Mouse (Mus musculus) MEL (cell line): ENCODE measurements around the gene Slc44a5. TPM values are rescaled to one million over a fixed set of nuclear protein-coding genes. Genes with fewer than 3 reads are reported as not detected.

Experiments used
- DNase-seq: peaks from one replicate; pipeline ENCODE4 v3.0.0; 2011; ENCODE audit warnings: low read depth, low spot score
- H3K27ac ChIP-seq: 2 replicates; pipeline ENCODE4 v1.5.1; 2012; ENCODE audit warnings: low read depth, mild to moderate bottlenecking, control low read depth, low read length, moderate library complexity; ENCODE audit not compliant: control insufficient read depth
- H3K27me3 ChIP-seq, 2 experiments: fragments of 150-350 bp in 1 of 2; sonication (generic) in 1 of 2; 2 replicates each; pipeline ENCODE4 v1.6.1; 2012; ENCODE audit warnings: low read length in 2 of 2, mild to moderate bottlenecking in 2 of 2, improper control_type of control experiment in 1 of 2, moderate library complexity in 1 of 2; ENCODE audit not compliant: insufficient read depth in 2 of 2, control insufficient read depth in 1 of 2
- H3K36me3 ChIP-seq, 2 experiments: 2 replicates each; pipeline ENCODE4 v1.6.1; 2012 to 2014; ENCODE audit warnings: low read length in 2 of 2, improper control_type of control experiment in 1 of 2, inconsistent platforms in 1 of 2, mild to moderate bottlenecking in 1 of 2; ENCODE audit not compliant: insufficient read depth in 2 of 2, control insufficient read depth in 1 of 2
- H3K4me1 ChIP-seq, 2 experiments: fragments of 150-350 bp in 1 of 2; sonication (generic) in 1 of 2; 2 replicates each; pipeline ENCODE4 v1.6.1; 2012; ENCODE audit warnings: low read length in 2 of 2, improper control_type of control experiment in 1 of 2, mild to moderate bottlenecking in 1 of 2; ENCODE audit not compliant: insufficient read depth in 2 of 2, control insufficient read depth in 1 of 2
- H3K4me3 ChIP-seq, 2 experiments: fragments of 150-350 bp in 1 of 2; sonication (generic) in 1 of 2; 2 replicates each; pipeline ENCODE4 v1.5.1; 2012; ENCODE audit warnings: low read depth in 2 of 2, low read length in 2 of 2, mild to moderate bottlenecking in 2 of 2, moderate library complexity in 2 of 2, control low read depth in 1 of 2, improper control_type of control experiment in 1 of 2; ENCODE audit not compliant: control insufficient read depth in 1 of 2, insufficient read depth in 1 of 2
- H3K79me2 ChIP-seq: 2 replicates; pipeline ENCODE4 v1.6.1; 2012; ENCODE audit warnings: mild to moderate bottlenecking, low read length, moderate library complexity; ENCODE audit not compliant: control insufficient read depth, poor library complexity, insufficient read depth
- H3K9ac ChIP-seq: 2 replicates; pipeline ENCODE4 v1.6.1; 2012; ENCODE audit warnings: low read depth, mild to moderate bottlenecking, control low read depth, low read length, moderate library complexity; ENCODE audit not compliant: control insufficient read depth, poor library complexity, severe bottlenecking
- H3K9me3 ChIP-seq: fragments of 150-350 bp; sonication (generic); replicated peaks from 2 replicates; pipeline ENCODE4 v1.6.1; 2012; ENCODE audit warnings: mild to moderate bottlenecking, low read length, improper control_type of control experiment, moderate library complexity; ENCODE audit not compliant: insufficient read depth
- BHLHE40 ChIP-seq: IDR thresholded peaks from 2 replicates; pipeline ENCODE4 v1.6.1; 2012; ENCODE audit warnings: low read depth, mild to moderate bottlenecking, inconsistent platforms, low read length, improper control_type of control experiment, borderline replicate concordance
- CHD1 ChIP-seq: IDR thresholded peaks from 2 replicates; pipeline ENCODE4 v1.6.1; 2012; ENCODE audit warnings: low read depth, mild to moderate bottlenecking, inconsistent platforms, low read length, improper control_type of control experiment
- CTCF ChIP-seq, 3 experiments: IDR thresholded peaks in 2 of 3; conservative IDR thresholded peaks in 1 of 3; 2 replicates each; pipeline ENCODE4 v1.5.1; 2011 to 2012; ENCODE audit warnings: low read length in 3 of 3, low read depth in 2 of 3, mild to moderate bottlenecking in 2 of 3, improper control_type of control experiment in 1 of 3, inconsistent platforms in 1 of 3, mixed read lengths in 1 of 3, moderate library complexity in 1 of 3; ENCODE audit not compliant: control insufficient read depth in 1 of 3, insufficient read depth in 1 of 3, poor library complexity in 1 of 3, severe bottlenecking in 1 of 3
- ELF1 ChIP-seq: IDR thresholded peaks from 2 replicates; pipeline ENCODE4 v1.6.1; 2014; ENCODE audit warnings: low read depth, mild to moderate bottlenecking, inconsistent platforms, low read length, improper control_type of control experiment, moderate library complexity
- EP300 ChIP-seq, 2 experiments: IDR thresholded peaks; 2 replicates each; pipeline ENCODE4 v1.6.1; 2011; ENCODE audit warnings: improper control_type of control experiment in 2 of 2, low read length in 2 of 2, low read depth in 1 of 2, mild to moderate bottlenecking in 1 of 2
- ETS1 ChIP-seq: IDR thresholded peaks from 2 replicates; pipeline ENCODE4 v1.6.1; 2012; ENCODE audit warnings: low read depth, mild to moderate bottlenecking, inconsistent platforms, low read length, improper control_type of control experiment, moderate library complexity
- GABPA ChIP-seq: IDR thresholded peaks from 2 replicates; pipeline ENCODE4 v1.6.1; 2012; ENCODE audit warnings: low read depth, mild to moderate bottlenecking, inconsistent platforms, low read length, improper control_type of control experiment, moderate library complexity
- HCFC1 ChIP-seq: IDR thresholded peaks from 2 replicates; pipeline ENCODE4 v1.6.1; 2012; ENCODE audit warnings: low read depth, mild to moderate bottlenecking, inconsistent platforms, low read length, improper control_type of control experiment, moderate library complexity
- JUND ChIP-seq: IDR thresholded peaks from 2 replicates; pipeline ENCODE4 v1.6.1; 2011; ENCODE audit warnings: low read depth, mild to moderate bottlenecking, improper control_type of control experiment, low read length
- MAFK ChIP-seq: IDR thresholded peaks from 2 replicates; pipeline ENCODE4 v1.6.1; 2011; ENCODE audit warnings: low read depth, mild to moderate bottlenecking, low read length, improper control_type of control experiment, borderline replicate concordance
- MAX ChIP-seq: IDR thresholded peaks from 2 replicates; pipeline ENCODE4 v1.6.1; 2011; ENCODE audit warnings: low read length, improper control_type of control experiment
- MAZ ChIP-seq: IDR thresholded peaks from 2 replicates; pipeline ENCODE4 v1.6.1; 2012; ENCODE audit warnings: low read depth, mild to moderate bottlenecking, inconsistent platforms, low read length, improper control_type of control experiment
- MEF2A ChIP-seq: IDR thresholded peaks from 2 replicates; pipeline ENCODE4 v1.6.1; 2014; ENCODE audit warnings: low read depth, mild to moderate bottlenecking, inconsistent platforms, low read length, improper control_type of control experiment; ENCODE audit not compliant: poor library complexity, insufficient replicate concordance, severe bottlenecking; ENCODE audit errors: extremely low read depth
- MXI1 ChIP-seq: IDR thresholded peaks from 2 replicates; pipeline ENCODE4 v1.6.1; 2011; ENCODE audit warnings: mild to moderate bottlenecking, low read depth, low read length, improper control_type of control experiment
- MYB ChIP-seq: IDR thresholded peaks from 2 replicates; pipeline ENCODE4 v1.6.1; 2011; ENCODE audit warnings: mild to moderate bottlenecking, low read depth, low read length, improper control_type of control experiment
- MYC ChIP-seq: IDR thresholded peaks from 2 replicates; pipeline ENCODE4 v1.6.1; 2011; ENCODE audit warnings: low read depth, mild to moderate bottlenecking, low read length, improper control_type of control experiment, moderate library complexity
- NELFE ChIP-seq: IDR thresholded peaks from 2 replicates; pipeline ENCODE4 v1.6.1; 2011; ENCODE audit warnings: low read depth, low read length, improper control_type of control experiment
- NRF1 ChIP-seq: IDR thresholded peaks from 2 replicates; pipeline ENCODE4 v1.6.1; 2014; ENCODE audit warnings: low read depth, mild to moderate bottlenecking, inconsistent platforms, low read length, improper control_type of control experiment, moderate library complexity; ENCODE audit not compliant: poor library complexity, insufficient read depth, severe bottlenecking
- POLR2A ChIP-seq, 2 experiments: IDR thresholded peaks; 2 replicates each; pipeline ENCODE4 v1.6.1; 2011 to 2012; ENCODE audit warnings: low read length in 2 of 2, mild to moderate bottlenecking in 2 of 2, control low read depth in 1 of 2, improper control_type of control experiment in 1 of 2, low read depth in 1 of 2, moderate library complexity in 1 of 2; ENCODE audit not compliant: control insufficient read depth in 1 of 2, insufficient read depth in 1 of 2, poor library complexity in 1 of 2
- POLR2AphosphoS2 ChIP-seq: IDR thresholded peaks from 2 replicates; pipeline ENCODE4 v1.6.1; 2011; ENCODE audit warnings: low read length, improper control_type of control experiment
- SIN3A ChIP-seq: IDR thresholded peaks from 2 replicates; pipeline ENCODE4 v1.6.1; 2012; ENCODE audit warnings: low read length, improper control_type of control experiment, inconsistent platforms
- TAL1 ChIP-seq: IDR thresholded peaks from 2 replicates; pipeline ENCODE4 v1.6.1; 2012; ENCODE audit warnings: mild to moderate bottlenecking, inconsistent platforms, low read length, moderate library complexity, mixed read lengths
- TCF12 ChIP-seq: IDR thresholded peaks from 2 replicates; pipeline ENCODE4 v1.6.1; 2014; ENCODE audit warnings: low read depth, mild to moderate bottlenecking, inconsistent platforms, low read length, improper control_type of control experiment, moderate library complexity
- USF1 ChIP-seq: IDR thresholded peaks from 2 replicates; pipeline ENCODE4 v1.6.1; 2014; ENCODE audit warnings: low read depth, mild to moderate bottlenecking, inconsistent platforms, low read length, improper control_type of control experiment, moderate library complexity
- USF2 ChIP-seq, 2 experiments: IDR thresholded peaks; 2 replicates each; pipeline ENCODE4 v1.6.1; 2011 to 2012; ENCODE audit warnings: improper control_type of control experiment in 2 of 2, low read length in 2 of 2, borderline replicate concordance in 1 of 2, inconsistent platforms in 1 of 2, low read depth in 1 of 2, mild to moderate bottlenecking in 1 of 2; ENCODE audit not compliant: insufficient read depth in 1 of 2
- ZC3H11A ChIP-seq: IDR thresholded peaks from 2 replicates; pipeline ENCODE4 v1.6.1; 2012; ENCODE audit warnings: low read depth, mild to moderate bottlenecking, inconsistent platforms, low read length, improper control_type of control experiment
- ZKSCAN1 ChIP-seq: IDR thresholded peaks from 2 replicates; pipeline ENCODE4 v1.6.1; 2012; ENCODE audit warnings: low read depth, mild to moderate bottlenecking, inconsistent platforms, low read length, improper control_type of control experiment, moderate library complexity
- ZNF384 ChIP-seq: IDR thresholded peaks from 2 replicates; pipeline ENCODE4 v1.6.1; 2012; ENCODE audit warnings: low read depth, mild to moderate bottlenecking, inconsistent platforms, low read length, improper control_type of control experiment
- polyA plus RNA-seq, 2 experiments: library from polyadenylated mRNA; stranded (reverse) in 1 of 2; unstranded in 1 of 2; fragments of >175 nt in 1 of 2; fragments of >200 nt in 1 of 2; gene quantifications; 2 replicates each; pipeline versions ENCODE4 v1.2.1 to v1.2.4; 2012; ENCODE audit warnings: low replicate concordance in 2 of 2, low read depth in 1 of 2; ENCODE audit not compliant: insufficient read length in 2 of 2, insufficient read depth in 1 of 2, missing spikeins in 1 of 2
- total RNA-seq: library from RNA; depleted of rRNA; stranded (reverse); fragments of 300-350 nt; gene quantifications from 2 replicates; pipeline ENCODE4 v1.2.3, GENCODE M21; 2012

The Slc44a5 gene
- total and polyA plus RNA-seq, 3 experiments, result not detected

DNA sequence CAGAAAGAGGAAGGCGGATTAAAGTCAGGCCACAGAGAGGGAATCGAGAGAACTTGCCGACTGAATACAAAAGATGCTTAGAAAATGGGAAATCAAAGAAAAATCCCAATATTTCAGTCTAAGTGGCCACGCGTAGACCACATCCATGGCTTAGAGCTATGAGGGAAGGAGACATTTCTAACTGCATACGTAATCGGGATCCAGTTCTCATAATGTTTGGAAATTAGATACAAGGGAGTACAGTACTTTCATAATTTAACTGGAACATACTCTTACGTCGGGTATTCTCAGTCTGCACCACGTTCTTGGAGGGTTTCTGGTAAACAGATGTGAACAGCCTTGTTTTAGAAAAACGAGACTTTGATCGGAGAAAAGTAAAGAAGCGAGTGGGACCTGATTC is 229.1 kb downstream of the Slc44a5 start:
- TF ChIP-seq GABPA, result no peak
- TF ChIP-seq MAZ, result no peak
- TF ChIP-seq MYB, result no peak
- no peak for TF ChIP-seq TAL1
- TF ChIP-seq USF2 (IDR thresholded peaks at IDR 0.05; ENCODE audit: borderline replicate concordance in 1 of 2, insufficient read depth in 1 of 2, low read depth in 1 of 2, low read length in 2 of 2), result no peak
- TF ChIP-seq TCF12, result no peak
- TF ChIP-seq MYC, result no peak
- no peak for TF ChIP-seq ETS1
- no peak for TF ChIP-seq MAX
- TF ChIP-seq SIN3A, result no peak
- TF ChIP-seq EP300 (IDR thresholded peaks at IDR 0.05; ENCODE audit: low read depth in 1 of 2, low read length in 2 of 2), result no peak
- no peak for TF ChIP-seq MAFK
- TF ChIP-seq ZKSCAN1, result no peak
- no peak for TF ChIP-seq HCFC1
- TF ChIP-seq ZNF384, result no peak
- no peak for TF ChIP-seq ELF1
- TF ChIP-seq POLR2AphosphoS2, result no peak
- no peaks in the 10 kb centered on the region for H3K9me3 ChIP-seq
- no peak overlapping the region for H3K4me3 ChIP-seq
- H3K79me2 ChIP-seq, result no peaks in the 10 kb centered on the region
- no peaks in the 10 kb centered on the region for H3K4me1 ChIP-seq
- H3K36me3 ChIP-seq, result no peaks in the 10 kb centered on the region
- H3K9ac ChIP-seq, result no peak overlapping the region
- no peak for DNase-seq
- H3K27ac ChIP-seq, result no peak overlapping the region
- no peaks in the 10 kb centered on the region for H3K27me3 ChIP-seq

DNA sequence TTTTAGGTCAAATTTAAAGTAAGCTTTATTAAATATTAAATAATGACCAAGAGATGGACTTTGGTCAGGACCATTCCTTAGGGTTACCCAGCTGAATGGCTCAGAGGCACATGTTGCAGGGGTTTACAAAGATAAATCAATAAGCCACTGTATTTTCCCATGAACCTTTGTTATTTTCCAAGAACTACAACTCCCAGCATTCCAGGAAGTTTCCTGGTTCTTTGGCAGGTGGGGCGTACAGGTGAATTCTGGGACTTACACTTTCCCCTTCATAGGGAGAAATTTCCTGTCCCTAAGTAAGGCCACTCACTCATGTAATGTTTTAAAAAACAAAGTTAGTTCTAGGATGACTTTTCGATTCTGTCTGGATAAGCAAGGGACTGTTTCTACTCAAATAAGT is 235.2 kb downstream of the Slc44a5 start:
- Histone ChIP-seq H3K9ac (no peak overlapping the region), H3K9me3 (no peaks in the 10 kb centered on the region), H3K79me2 (no peaks in the 10 kb centered on the region), H3K27ac (no peak overlapping the region), H3K27me3 (no peaks in the 10 kb centered on the region), H3K4me3 (no peak overlapping the region), H3K4me1 (no peaks in the 10 kb centered on the region), H3K36me3 (no peaks in the 10 kb centered on the region)
- no peak for DNase-seq
- no peak for TF ChIP-seq ZNF384
- TF ChIP-seq USF2 (IDR thresholded peaks at IDR 0.05; ENCODE audit: borderline replicate concordance in 1 of 2, insufficient read depth in 1 of 2, low read depth in 1 of 2, low read length in 2 of 2), result no peak
- no peak for TF ChIP-seq NELFE
- TF ChIP-seq MEF2A, result no peak
- TF ChIP-seq USF1, result no peak
- no peak for TF ChIP-seq POLR2A (IDR thresholded peaks at IDR 0.05; ENCODE audit: control insufficient read depth in 1 of 2, insufficient read depth in 1 of 2, low read depth in 1 of 2, low read length in 2 of 2, poor library complexity in 1 of 2)
- no peak for TF ChIP-seq ZC3H11A
- TF ChIP-seq EP300 (IDR thresholded peaks at IDR 0.05; ENCODE audit: low read depth in 1 of 2, low read length in 2 of 2), result no peak
- TF ChIP-seq NRF1, result no peak
- TF ChIP-seq JUND, result no peak
- no peak for TF ChIP-seq MYC
- no peak for TF ChIP-seq MAFK
- TF ChIP-seq SIN3A, result no peak
- no peak for TF ChIP-seq CTCF (IDR thresholded peaks at IDR 0.05 in 2 of 3, conservative IDR thresholded peaks at IDR 0.05 in 1 of 3; ENCODE audit: control insufficient read depth in 1 of 3, insufficient read depth in 1 of 3, low read depth in 2 of 3, low read length in 3 of 3, poor library complexity in 1 of 3, severe bottlenecking in 1 of 3)
- TF ChIP-seq MXI1, result no peak
- no peak for TF ChIP-seq CHD1
- TF ChIP-seq BHLHE40, result no peak
- TF ChIP-seq MYB, result no peak
- TF ChIP-seq TAL1, result no peak
- no peak for TF ChIP-seq ELF1
